Mouse (Mus musculus) cerebellum, postnatal 14 days (tissue): ENCODE measurements around the gene Clptm1.
A peak's percentile ranks its signal among the peaks of the same experiment; 100 is the strongest.

ENCODE experiments used
- DNase-seq, 2 experiments: peaks; one replicate each; pipeline ENCODE4 v3.0.0; 2021; ENCODE audit warnings: mixed read lengths in 2 of 2

The Clptm1 gene

DNA sequence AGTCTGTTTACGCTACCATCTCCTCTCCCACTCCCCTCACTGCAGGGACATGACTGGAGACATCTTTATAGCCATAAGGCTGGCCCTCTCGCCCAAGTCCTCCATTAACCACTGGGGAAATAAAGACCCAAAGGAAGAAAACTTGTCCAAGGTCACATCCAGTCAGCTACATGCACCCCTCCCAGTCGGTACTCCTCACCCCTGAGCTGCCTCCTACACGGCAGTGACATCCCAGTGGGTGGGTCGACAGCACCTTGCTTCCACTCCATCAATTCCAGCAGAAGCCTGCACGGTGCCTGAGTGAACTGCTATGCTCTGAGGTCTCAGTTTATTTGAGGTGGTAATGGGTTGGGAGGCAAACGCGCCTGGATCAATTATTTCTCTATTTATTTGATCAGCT, 893 bp downstream of the Clptm1 start:
- peak; percentile 20 to 23 for DNase-seq

DNA sequence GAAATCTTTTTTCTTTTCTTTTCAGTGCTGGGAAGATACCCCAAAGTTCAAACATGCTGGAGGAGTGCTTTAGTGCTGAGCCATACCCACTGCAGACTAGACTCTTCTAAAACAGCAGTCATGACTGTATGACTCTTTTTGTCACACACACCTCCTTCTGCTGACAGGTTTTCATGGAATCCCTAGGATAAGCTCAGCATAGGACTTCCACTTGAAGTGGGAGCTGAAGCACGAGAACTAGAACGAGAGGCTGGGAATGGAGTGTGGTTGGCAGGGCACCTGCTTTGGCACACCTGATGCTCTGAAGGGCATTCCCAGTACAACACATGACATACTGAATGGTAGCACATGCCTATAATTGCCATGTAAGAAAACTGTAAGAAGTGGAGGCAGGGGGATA, 12.2 kb downstream of the Clptm1 start:
- no peak for DNase-seq

DNA sequence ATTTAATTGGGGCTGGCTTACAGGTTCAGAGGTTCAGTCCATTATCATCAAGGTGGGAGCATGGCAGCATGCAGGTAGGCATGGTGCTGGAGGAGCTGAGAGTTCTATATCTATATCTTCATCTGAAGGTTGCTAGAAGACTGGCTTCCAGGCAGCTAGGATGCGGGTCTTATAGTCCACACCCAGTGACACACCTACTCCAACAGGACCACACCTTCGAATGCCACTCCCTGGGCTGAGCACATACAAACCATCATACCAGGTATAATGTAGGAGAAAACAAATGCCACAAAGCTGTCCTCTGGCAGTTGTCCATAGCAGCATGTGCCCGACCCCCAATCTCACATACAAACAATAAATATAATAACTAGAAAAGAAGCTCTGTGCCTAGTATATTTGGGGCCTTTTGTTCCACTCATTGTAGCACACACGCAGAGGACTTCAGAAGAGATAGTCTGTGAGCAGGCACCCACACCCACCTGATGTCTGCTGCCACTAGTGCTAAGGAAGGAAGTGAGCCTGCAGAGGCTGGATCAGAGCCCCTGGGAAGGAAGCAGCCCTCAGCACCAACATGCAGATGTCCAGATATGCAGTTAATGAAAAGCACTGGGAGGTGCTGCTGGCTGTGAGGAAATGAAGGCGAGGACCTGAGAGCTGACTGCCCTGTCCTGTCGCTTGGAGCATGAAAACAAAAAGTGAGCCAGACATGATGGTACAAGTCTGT, 13.6 kb downstream of the Clptm1 start:
- no peak for DNase-seq

DNA sequence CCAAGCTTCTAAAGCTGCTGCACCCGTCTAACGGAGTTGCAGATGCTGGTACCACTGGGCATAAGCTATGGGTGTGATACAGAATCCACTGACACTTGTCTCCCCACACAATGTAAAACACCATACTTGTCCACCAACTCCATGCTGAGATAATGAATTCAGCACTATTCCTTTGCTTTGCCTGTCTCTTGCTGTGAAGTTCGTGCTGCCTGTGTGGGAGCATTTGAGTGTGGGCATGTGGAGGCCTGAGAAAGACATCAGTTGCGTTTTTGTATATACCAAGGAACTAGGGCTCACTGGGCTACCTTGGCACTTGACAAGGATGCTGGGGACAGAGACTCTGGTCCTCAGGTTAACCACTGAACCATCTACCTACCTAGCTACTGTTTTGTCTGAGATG, 23.6 kb downstream of the Clptm1 start:
- no peak for DNase-seq

DNA sequence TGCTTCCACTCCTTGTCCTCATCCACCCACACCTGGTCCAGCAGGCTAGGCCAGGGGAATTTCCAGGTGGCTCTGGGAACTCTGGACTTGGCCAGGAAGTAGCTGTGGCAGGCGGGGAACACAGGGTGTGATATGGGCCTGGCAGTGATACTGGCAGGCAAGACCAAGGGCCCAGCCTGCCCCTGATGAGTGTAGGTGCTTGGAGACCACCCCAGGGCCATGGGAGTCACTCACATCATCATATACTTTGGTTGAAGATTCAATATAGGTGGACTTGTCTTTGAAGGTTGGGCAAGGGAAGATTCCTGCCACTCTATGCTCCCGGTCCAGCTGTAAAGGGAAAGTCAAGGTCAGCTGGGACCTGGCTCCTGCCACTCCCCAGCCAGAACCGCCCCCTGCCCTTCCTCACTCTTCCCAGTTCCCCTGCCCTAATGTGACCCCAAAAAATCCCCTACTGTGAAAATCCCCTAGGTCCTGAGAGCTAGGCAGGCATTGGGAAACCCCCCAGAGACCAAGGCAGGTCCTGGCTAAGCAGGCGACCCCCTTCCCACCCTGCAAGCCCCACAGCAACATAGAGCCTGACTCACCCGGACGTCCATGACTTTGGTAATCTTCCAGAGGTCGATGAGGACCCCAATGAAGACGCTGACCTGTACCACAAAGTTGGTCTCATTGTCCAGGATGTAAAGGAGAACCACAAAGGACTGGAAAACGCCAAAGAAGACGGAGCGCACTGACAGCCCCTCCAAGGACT, 29.6 kb downstream of the Clptm1 start:
- no peak for DNase-seq

DNA sequence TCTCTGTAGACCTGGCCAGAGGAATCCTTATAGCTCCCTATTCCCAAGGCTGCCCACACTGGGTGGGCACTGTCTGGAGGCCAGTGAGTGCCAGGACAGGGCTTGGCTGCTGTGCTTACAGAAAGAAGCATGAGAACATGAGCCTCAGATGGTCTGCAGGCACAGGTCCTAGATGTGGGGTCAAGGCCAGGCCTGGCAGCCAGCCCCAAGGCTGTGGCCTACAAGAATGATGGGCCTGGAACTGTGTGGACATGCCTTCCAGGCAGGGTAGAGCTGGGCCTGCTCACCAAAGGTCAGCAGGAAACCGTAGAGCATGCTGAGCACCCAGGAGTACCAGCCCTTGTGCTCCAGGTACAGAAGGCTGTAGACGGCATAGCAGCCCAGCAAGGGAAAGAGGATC, 30.2 kb downstream of the Clptm1 start:
- DNase-seq, result no peak

DNA sequence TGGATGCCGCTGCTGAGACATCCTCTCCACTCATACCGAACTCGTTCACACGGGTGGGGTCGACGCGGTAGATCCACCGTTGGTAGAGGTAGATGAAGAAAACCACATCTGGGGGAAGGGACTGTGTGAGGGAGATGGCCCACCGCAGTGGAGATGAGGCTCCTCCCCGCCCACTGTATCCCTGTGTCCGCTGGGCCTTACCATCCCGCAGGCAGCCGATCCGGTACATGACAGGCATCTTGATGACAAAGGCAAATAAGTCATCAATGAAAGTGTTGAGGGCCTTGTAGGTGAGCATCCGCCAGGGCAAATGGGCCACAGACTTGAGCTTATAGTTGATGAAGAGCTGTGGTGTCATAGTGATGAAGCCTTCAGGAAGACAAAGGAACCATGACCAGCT, 31.0 kb downstream of the Clptm1 start:
- DNase-seq, result no peak

DNA sequence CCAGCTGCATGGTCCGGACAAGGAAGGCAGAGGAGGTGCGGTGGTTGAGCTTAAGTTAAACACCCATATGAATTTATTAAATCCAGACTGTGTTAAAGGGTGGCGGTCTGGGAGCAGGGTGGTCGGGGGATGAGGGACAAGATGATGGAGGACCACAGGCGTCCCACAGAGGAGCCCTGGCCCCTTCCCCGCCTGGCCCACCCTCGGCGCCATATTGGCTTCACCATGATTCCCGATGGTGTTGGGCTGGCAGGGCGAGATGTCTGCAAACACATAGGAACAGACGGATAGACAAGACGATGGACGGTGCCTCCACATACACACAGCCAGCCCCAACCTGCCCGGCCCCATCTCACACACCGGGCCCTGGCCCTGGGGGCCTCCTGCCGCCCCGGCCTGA, 31.6 kb downstream of the Clptm1 start:
- DNase-seq, result no peak

DNA sequence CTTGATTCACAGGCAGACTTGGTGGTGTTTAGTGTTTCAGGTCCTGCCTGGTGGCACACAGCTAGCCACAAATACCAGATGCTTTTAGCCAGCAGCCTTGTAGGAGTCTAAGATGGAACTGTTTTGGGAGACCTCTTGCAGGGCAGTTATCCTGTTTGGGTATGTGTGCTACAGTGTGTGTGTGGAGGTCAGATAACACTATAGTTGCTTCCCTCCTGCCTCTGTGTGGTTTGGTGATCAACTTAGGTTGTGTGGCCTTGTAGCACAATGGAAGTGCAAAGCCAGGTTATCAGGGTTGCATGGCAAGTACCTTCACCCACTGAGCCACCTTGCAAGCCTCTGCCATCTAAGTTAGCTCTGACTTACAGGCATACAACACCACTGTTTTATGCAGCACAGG, 32.1 kb downstream of the Clptm1 start:
- no peak for DNase-seq

DNA sequence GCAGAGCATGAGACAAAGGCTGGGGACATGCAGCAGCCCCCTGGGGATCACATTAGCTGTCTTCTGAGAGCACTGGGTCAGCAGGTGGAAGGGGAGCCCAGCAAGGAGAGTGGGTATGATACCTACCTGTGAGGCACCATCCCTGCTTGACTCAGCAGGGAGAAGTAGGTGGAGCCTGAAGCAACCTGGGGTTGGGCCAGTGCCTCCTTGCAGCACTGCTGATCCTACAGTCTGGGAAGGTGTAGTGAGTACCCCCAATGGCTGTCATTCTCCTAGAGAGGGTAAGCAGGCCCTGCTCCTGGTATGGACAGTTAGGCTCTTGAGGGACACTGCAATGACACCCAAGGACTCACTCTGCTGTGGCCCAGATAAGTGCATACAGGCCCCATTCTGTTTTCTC, 32.6 kb downstream of the Clptm1 start:
- DNase-seq, result no peak

DNA sequence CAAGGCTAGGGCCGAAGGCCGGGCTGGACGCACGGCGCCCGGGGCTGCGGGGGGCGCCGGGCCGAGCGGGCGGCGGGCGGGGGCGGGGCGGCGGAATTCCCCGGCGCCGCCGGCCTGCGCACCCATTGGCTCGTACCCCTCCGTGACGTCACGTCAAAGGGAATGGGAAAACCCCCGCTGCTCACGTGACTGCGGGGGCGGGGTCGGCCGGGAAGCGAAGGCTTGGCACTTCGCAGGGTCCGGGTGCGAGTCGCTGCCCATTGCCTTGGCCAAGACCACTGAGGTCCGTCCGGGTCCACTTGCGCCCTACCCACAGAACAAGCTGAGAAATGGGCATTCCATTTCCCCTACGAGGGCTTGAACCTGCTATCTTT, 35.5 kb downstream of the Clptm1 start, which contains the start of gene Relb:
TSS of gene Relb (minus strand) at position 78 of the 374 bp plus-strand sequence.
- peak; percentile 95 to 96 for DNase-seq

DNA sequence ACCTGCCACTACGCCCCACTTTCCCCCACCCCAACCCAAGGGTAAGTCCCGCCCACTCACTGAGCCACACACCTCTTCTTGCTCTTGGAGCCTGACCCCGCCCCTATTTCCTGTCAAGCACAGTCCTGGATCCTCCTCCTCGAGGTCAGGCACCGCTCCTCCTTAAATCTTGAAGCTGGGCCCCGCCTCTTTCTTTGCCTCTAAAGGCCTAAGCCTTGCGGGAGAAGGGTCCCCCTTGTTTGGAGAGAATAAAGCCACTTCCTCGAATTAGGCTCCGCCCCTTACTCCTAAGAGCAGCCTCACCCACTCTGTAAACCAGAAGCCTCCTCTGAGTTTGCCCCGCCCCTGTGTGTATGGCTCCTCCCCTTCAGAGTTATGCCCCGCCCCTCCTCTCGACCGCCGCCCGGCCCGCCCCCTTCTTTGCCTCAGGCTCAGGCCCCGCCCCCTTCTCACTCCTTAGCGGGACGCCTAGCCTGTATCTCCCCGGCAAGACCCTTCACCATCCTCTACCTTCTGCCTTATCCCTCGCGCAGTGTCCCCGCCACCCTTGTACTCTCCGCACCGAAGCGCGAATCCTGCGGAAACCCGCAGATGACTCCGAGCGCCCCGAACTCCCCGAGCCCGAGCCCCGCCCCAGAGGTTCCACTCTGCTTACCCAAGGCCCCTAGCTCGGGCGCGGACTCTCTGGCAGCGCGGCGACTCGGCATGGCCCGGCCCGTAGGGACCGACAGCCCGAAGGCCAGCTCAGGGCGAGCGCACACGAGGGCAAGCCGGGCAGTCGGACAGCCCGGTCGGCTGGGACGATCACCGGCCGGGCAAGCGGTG, 36.1 kb downstream of the Clptm1 start:
- DNase-seq, result peak; percentile 84 to 85

DNA sequence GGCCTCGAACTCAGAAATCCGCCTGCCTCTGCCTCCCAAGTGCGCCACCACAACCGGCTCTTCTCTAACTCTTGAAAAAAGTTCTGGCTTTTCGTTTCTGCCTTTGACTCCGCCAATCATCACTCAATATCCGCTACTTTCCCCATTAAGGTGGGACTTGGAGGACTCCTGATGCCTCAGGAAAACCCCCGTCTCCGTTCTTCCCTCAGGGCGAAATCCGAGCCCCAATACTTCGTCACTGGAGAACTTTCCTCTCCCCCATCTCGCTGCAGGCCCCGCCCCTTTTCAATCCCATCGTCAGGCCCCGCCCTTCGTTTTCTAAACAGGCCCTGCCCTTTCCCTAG, 36.7 kb downstream of the Clptm1 start:
- DNase-seq, result no peak

DNA sequence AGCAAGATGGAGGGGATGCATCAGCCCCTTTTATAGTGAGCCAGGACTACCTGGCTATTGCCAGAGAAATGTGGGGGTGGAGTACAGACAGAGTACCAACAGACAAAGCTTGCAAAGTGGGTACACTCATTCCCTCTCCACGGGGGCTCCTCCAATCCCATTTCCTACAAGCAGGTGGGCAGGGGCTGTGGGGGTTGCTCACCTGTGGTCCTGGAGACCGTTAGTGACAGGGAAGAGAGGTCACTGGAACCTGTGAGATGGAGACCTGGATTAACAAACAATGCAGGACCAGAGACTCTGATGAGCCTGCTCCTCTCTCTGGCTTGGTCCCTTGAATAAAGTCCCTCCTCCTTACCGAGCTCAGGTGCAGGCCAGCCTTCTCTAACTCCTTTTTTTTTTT, 37.1 kb downstream of the Clptm1 start:
- no peak for DNase-seq

DNA sequence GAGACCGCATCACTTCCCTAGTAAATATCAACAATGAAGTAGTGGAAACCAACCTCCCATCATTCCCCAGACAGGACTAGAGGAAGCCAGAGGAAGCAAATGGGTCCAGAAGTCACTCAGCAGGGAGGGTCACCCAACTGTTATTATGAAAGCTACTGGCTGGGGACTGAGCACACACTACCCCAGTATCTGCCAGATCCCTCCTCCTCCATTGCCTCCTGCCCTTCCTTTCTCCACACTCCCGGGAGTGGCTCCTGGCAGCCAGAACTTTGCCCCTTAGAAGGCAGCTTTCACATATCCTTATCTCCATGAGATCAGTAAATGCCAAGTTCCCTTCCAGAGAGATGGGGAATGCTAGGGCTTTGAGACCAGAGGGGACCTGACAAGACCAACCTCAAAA, 41.4 kb downstream of the Clptm1 start:
- DNase-seq, result no peak

DNA sequence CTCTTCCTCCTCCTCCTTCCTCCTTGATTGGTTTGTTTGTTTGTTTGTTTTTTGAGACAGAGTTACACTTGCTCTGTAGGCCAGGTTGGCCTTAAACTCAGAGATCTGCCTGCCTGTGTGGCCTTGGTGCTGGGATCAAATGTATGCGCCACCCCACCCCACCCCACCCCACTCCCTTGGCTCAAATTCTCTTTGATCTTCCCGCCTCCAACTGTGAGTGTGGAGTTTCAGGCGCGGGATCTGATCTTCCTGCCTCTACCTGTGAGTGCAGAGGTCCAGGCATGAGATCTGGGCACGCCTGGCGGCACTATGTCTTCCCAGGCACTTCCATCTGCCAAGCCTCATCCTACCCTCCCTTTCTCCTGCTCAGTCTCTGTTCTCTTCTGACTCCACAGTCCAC, 42.6 kb downstream of the Clptm1 start:
- DNase-seq, result no peak

DNA sequence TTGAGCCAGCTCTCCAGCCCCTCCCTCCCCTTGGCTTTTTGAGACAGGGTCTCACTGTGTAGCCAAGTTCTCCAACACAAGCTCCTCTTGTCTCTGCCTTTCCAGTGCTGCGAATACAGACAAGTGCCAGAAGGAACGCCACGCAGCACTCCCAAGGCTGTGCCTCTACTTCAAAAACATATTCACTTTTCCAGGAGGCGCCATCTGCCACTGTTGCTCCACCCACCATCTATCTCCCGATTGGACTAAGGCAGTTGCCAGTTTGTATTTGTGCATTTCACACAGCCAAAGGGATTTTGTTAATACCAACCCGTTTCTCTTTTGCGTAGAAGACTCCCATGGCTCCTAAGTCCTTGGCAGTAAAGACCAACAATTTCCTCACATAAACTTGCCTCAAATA, 44.0 kb downstream of the Clptm1 start:
- DNase-seq, result no peak

DNA sequence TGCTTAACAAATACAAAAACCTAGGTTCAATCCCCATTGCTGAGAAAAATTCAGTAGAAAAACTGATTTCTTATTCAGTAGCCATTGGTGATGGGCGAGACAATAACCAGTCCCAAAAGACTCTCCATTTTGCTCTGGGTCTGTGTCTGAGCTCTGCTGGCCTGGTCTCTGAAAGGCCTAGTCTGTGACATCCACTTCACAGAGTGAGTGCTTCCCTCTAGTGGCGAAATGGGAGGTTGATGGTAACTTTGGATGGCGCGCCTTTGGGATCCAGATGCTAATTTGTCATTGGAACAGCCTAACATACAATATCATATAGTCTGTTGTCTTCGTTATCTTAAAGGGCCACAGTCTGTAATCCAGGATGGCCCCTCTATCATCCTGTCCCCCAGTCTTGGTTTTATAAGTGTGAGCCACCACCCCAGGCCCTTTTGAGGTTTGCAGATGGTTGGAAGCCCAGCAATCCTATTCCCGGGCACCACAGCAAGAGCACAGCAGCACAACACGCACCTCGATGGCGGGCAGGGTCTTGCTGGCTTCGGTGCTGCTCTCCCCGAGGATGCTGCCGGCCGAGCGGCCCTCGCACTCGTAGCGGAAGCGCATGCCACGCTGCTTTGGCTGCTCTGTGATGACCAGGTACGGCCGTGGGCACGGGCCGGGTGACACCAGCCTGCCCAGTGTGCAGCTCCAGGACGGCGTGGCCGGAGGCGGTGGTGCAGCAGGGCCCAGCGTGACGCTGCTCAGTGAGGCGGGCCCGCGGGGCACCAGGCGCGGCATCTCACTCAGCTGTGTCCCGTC, 45.6 kb downstream of the Clptm1 start:
- peak; percentile 80 to 87 for DNase-seq

DNA sequence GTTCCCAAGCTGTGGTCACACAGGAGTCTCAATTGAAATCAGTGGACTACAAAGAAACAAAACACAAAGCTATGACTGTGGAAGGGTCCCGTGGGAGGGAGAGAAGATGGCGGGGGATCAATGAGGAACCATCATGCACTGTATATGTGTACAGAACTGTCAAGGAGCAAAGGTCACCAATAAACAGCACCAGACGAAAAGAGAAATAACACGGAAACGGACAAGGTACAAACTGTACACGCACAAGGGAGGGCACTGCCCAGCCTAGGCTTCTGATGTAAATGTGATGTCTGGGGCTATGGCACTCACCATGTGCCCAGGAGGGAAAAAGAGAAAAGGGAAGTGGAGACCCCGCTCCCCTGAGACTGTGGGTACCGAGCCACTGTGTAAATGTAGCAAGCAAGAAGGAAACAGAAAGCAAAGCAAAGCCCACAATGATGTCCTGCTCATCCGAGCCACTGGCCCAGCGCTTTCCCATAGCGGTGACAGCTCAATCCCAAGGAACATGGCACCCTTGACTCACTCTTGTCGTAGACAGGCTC, 49.7 kb downstream of the Clptm1 start:
- no peak for DNase-seq

DNA sequence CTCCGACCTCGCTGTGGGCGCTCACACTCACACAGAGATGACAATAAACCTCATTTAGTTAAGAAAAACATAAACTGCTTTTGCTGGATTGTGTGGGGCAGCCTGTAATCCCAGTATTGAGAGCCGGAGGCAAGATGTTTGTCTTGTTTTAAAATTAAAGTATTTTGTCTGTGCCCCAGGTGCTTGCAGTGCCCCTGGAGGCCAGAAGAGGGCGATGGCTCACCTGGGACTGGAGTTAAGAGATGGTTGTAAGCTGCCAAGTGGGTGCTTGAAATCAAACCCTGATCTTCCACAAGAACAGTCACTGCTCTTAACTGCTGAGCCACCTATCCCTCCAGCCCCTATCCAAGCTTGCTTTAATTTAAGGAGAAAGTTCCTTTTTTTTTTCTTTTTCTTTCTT, 53.9 kb downstream of the Clptm1 start:
- no peak for DNase-seq

DNA sequence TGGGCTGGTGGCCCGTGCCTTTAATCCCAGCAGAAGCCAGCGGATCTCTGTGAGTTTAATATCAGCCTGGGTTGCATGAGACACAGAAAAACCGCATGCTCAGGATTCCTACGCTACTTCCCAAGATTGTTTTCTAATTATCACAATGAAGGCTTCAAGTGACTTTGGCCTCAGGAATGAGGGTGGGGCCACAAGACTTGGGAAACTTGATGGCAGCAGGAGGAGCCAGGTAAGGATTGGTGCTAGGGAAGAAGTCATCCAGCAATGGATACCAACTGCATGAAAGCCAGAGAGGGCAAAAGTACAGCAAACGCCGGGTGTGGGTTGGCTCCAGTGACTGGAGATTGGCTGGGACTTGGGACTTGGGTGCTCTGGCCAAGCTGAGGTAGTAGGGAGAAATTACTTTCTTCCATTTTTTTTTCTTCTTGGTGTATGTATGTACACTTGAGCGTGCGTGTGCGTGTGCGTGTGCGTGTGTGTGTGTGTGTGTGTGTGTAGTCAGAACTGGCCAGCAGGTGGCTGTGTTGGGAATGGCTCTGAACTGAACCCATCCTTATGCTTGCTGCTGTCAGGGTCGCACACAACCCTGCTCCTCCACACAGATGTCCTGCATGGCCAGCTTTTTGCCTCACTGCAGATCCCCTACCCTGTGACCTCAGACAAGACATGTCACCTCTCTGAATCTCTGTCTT, 55.0 kb downstream of the Clptm1 start:
- no peak for DNase-seq

DNA sequence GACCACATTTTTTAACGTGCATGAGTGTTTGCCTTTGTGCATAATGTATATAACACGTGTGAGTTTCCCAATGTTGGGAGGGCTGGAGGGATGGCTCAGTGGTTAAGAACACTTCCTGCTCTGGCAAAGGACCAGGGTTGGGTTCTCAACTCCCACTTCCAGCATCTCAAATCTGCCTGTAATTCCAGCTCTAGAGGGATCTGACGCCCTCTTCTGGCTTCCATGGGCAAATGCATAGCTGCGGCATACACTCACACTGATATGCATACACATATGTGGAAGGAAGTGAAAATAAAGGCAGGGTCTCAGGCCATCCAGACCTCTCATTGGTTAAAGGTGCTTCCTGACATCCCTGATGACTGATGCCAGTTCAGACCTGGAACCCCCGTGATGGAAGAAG, 57.5 kb downstream of the Clptm1 start:
- no peak for DNase-seq
